Mouse (Mus musculus) 3134 (cell line): ENCODE measurements around the gene Gm28308.

Experiments
- DNase-seq: peaks from one replicate; pipeline ENCODE4 v3.0.0-alpha.2; 2011; ENCODE audit warnings: low spot score; ENCODE audit not compliant: insufficient read length; ENCODE audit errors: extremely low read depth

Gm28308 gene

GRCm38 (mm10) chr6:52190410-52190809, 22.7 kb downstream of the Gm28308 start:
- DNase-seq = no peak

- no peak for DNase-seq
These were observed 23.2 kb downstream of the Gm28308 start for GRCm38 (mm10) chr6:52189909-52190308.

- no peak for DNase-seq
These were observed 24.0 kb downstream of the Gm28308 start for GRCm38 (mm10) chr6:52189172-52189591.

- DNase-seq = no peak
These were observed 26.6 kb downstream of the Gm28308 start for GRCm38 (mm10) chr6:52186500-52186899.

GRCm38 (mm10) chr6:52185834-52186233, 27.3 kb downstream of the Gm28308 start:
- DNase-seq = no peak

GRCm38 (mm10) chr6:52185222-52185621, 27.9 kb downstream of the Gm28308 start:
- peak; percentile 29 for DNase-seq

- no peak for DNase-seq
These were observed 28.5 kb downstream of the Gm28308 start for GRCm38 (mm10) chr6:52184668-52185067.

GRCm38 (mm10) chr6:52183311-52184080, 29.6 kb downstream of the Gm28308 start:
- peak; percentile 32 for DNase-seq

GRCm38 (mm10) chr6:52182793-52183192, 30.3 kb downstream of the Gm28308 start:
- no peak for DNase-seq

GRCm38 (mm10) chr6:52182030-52182429, 31.1 kb downstream of the Gm28308 start:
- DNase-seq = no peak

- no peak for DNase-seq
These were observed 32.4 kb downstream of the Gm28308 start for GRCm38 (mm10) chr6:52180726-52181125.

- no peak for DNase-seq
These were observed 32.9 kb downstream of the Gm28308 start for GRCm38 (mm10) chr6:52180213-52180710.

GRCm38 (mm10) chr6:52179690-52180089, 33.4 kb downstream of the Gm28308 start:
- no peak for DNase-seq

- no peak for DNase-seq
These were observed 34.0 kb downstream of the Gm28308 start for GRCm38 (mm10) chr6:52178918-52179665.

- no peak for DNase-seq
These were observed 35.3 kb downstream of the Gm28308 start for GRCm38 (mm10) chr6:52177806-52178205.

- no peak for DNase-seq
These were observed 35.9 kb downstream of the Gm28308 start, which contains the start of gene 5730596B20Rik for GRCm38 (mm10) chr6:52177061-52177735. Gene 5730596B20Rik (plus strand): TSS chr6:52177498.

GRCm38 (mm10) chr6:52176391-52176790, 36.7 kb downstream of the Gm28308 start:
- no peak for DNase-seq

- no peak for DNase-seq
These were observed 37.3 kb downstream of the Gm28308 start for GRCm38 (mm10) chr6:52175864-52176263.

- no peak for DNase-seq
These were observed 38.0 kb downstream of the Gm28308 start for GRCm38 (mm10) chr6:52174968-52175751.

- DNase-seq = no peak
These were observed 39.5 kb downstream of the Gm28308 start for GRCm38 (mm10) chr6:52173648-52174047.
